Mouse (Mus musculus) midbrain, embryonic 16.5 days (tissue): ENCODE measurements around the gene Ksr1. TPM values are rescaled to one million over a fixed set of nuclear protein-coding genes. Genes with fewer than 3 reads are reported as not detected.

Source experiments
- ATAC-seq: fragments of 200-750 bp; cut with Nextera tagmentation; 2 replicates; pipeline ENCODE4 v1.8.0; 2017; ENCODE audit warnings: moderate TSS enrichment
- H3K27ac ChIP-seq: fragments of 300-500 bp; sonication (generic); 2 replicates; pipeline ENCODE4 v1.5.1; 2014; ENCODE audit warnings: mild to moderate bottlenecking, low read length, mixed read lengths
- H3K27me3 ChIP-seq: fragments of 300-500 bp; sonication (generic); 2 replicates; pipeline ENCODE4 v1.6.1; 2014; ENCODE audit warnings: low read depth, low read length, mixed read lengths; ENCODE audit not compliant: control insufficient read depth, insufficient read depth
- H3K36me3 ChIP-seq: fragments of 300-500 bp; sonication (generic); 2 replicates; pipeline ENCODE4 v1.6.1; 2014; ENCODE audit warnings: mild to moderate bottlenecking, low read length, moderate library complexity, mixed read lengths; ENCODE audit not compliant: control insufficient read depth, insufficient read depth
- H3K4me1 ChIP-seq: fragments of 300-500 bp; sonication (generic); 2 replicates; pipeline ENCODE4 v1.6.1; 2014; ENCODE audit warnings: mild to moderate bottlenecking, low read length, mixed read lengths; ENCODE audit not compliant: control insufficient read depth, insufficient read depth
- H3K4me2 ChIP-seq: fragments of 300-500 bp; sonication (generic); 2 replicates; pipeline ENCODE4 v1.6.1; 2014; ENCODE audit warnings: mild to moderate bottlenecking, low read length, mixed read lengths
- H3K4me3 ChIP-seq: fragments of 300-500 bp; sonication (generic); 2 replicates; pipeline ENCODE4 v1.5.1; 2014; ENCODE audit warnings: low read depth, mild to moderate bottlenecking, low read length, moderate library complexity, mixed read lengths
- H3K9ac ChIP-seq: fragments of 300-500 bp; sonication (generic); 2 replicates; pipeline ENCODE4 v1.6.1; 2014; ENCODE audit warnings: low read depth, low read length, mixed read lengths
- H3K9me3 ChIP-seq: fragments of 300-500 bp; sonication (generic); replicated peaks from 2 replicates; pipeline ENCODE4 v1.6.1; 2014; ENCODE audit warnings: mild to moderate bottlenecking, low read length, mixed read lengths; ENCODE audit not compliant: control insufficient read depth, poor library complexity, severe bottlenecking
- WGBS: fragments of 180-500 bp; shearing (Covaris S2); extraction: QIAGEN DNeasy Blood & Tissue Kit; methylation state at CpG from one replicate; pipeline ENCODE4 v1.1.7; 2014; 5-methylcytosine and 5-hydroxymethylcytosine counted together
- polyA plus RNA-seq: library from polyadenylated mRNA; unstranded; fragments of >200 nt; fragmentation: Nextera tagmentation; extraction: Ambion mirVana; gene quantifications from 2 replicates; pipeline ENCODE4 v1.2.1, GENCODE M21; 2015

Gene Ksr1
- polyA plus RNA-seq, 1 experiment from 2014 or later, result 4.5 TPM

GRCm38 (mm10) chr11:79074611-79075010 lies 71.6 kb downstream of the Ksr1 start:
- H3K4me1 ChIP-seq, result peaks cover 7% of the 10 kb centered on the region
- no peak for ATAC-seq
- no peaks in the 10 kb centered on the region for H3K27me3 ChIP-seq
- H3K27ac ChIP-seq, result no peak overlapping the region
- H3K9ac ChIP-seq, result no peak overlapping the region
- no peaks in the 10 kb centered on the region for H3K36me3 ChIP-seq
- WGBS, result 91% methylated on average over 3 of the region's 3 CpGs
- no peak overlapping the region for H3K4me3 ChIP-seq
- H3K9me3 ChIP-seq, result no peaks in the 10 kb centered on the region
- no peak overlapping the region for H3K4me2 ChIP-seq

GRCm38 (mm10) chr11:79073583-79073982 lies 72.6 kb downstream of the Ksr1 start:
- no peak for ATAC-seq
- Histone ChIP-seq H3K4me3 (no peak overlapping the region), H3K36me3 (no peaks in the 10 kb centered on the region), H3K4me1 (peaks cover 12% of the 10 kb centered on the region), H3K9me3 (no peaks in the 10 kb centered on the region), H3K27me3 (no peaks in the 10 kb centered on the region), H3K27ac (no peak overlapping the region), H3K4me2 (no peak overlapping the region), H3K9ac (no peak overlapping the region)
- WGBS, result 80% methylated on average over 4 of the region's 4 CpGs

GRCm38 (mm10) chr11:79072108-79072507 lies 74.1 kb downstream of the Ksr1 start:
- Histone ChIP-seq H3K4me2 (no peak overlapping the region), H3K9ac (no peak overlapping the region), H3K4me3 (no peak overlapping the region), H3K4me1 (peaks cover 12% of the 10 kb centered on the region), H3K27me3 (no peaks in the 10 kb centered on the region), H3K36me3 (no peaks in the 10 kb centered on the region), H3K27ac (no peak overlapping the region), H3K9me3 (no peaks in the 10 kb centered on the region)
- no peak for ATAC-seq
- 94% methylated on average over 8 of the region's 8 CpGs for WGBS

GRCm38 (mm10) chr11:79071082-79071972 lies 74.9 kb downstream of the Ksr1 start:
- no peak for ATAC-seq
- no peak overlapping the region for H3K27ac ChIP-seq
- H3K4me3 ChIP-seq, result no peak overlapping the region
- peaks cover 12% of the 10 kb centered on the region for H3K4me1 ChIP-seq
- no peaks in the 10 kb centered on the region for H3K36me3 ChIP-seq
- H3K9ac ChIP-seq, result no peak overlapping the region
- no peak overlapping the region for H3K4me2 ChIP-seq
- WGBS, result 82% methylated on average over 7 of the region's 7 CpGs
- H3K9me3 ChIP-seq, result no peaks in the 10 kb centered on the region
- no peaks in the 10 kb centered on the region for H3K27me3 ChIP-seq

- no peak overlapping the region for H3K4me2 ChIP-seq
- peak overlapping the region; percentile 45 for H3K9ac ChIP-seq
- no peaks in the 10 kb centered on the region for H3K27me3 ChIP-seq
- H3K9me3 ChIP-seq, result no peaks in the 10 kb centered on the region
- peak overlapping the region; percentile 78 for H3K27ac ChIP-seq
- no peak overlapping the region for H3K4me3 ChIP-seq
- peaks cover 12% of the 10 kb centered on the region for H3K4me1 ChIP-seq
- 25% methylated on average over 9 of the region's 10 CpGs for WGBS
- H3K36me3 ChIP-seq, result no peaks in the 10 kb centered on the region
- ATAC-seq, result peak; percentile 55
These were observed 76.6 kb downstream of the Ksr1 start for GRCm38 (mm10) chr11:79069453-79070153.

- WGBS, result 96% methylated on average over 4 of the region's 4 CpGs
- no peak overlapping the region for H3K9ac ChIP-seq
- H3K9me3 ChIP-seq, result no peaks in the 10 kb centered on the region
- ATAC-seq, result no peak
- H3K27me3 ChIP-seq, result no peaks in the 10 kb centered on the region
- H3K36me3 ChIP-seq, result no peaks in the 10 kb centered on the region
- H3K27ac ChIP-seq, result no peak overlapping the region
- H3K4me1 ChIP-seq, result peaks cover 12% of the 10 kb centered on the region
- no peak overlapping the region for H3K4me3 ChIP-seq
- no peak overlapping the region for H3K4me2 ChIP-seq
These were observed 79.0 kb downstream of the Ksr1 start for GRCm38 (mm10) chr11:79067172-79067571.

GRCm38 (mm10) chr11:79066191-79066530 lies 80.0 kb downstream of the Ksr1 start:
- no peak overlapping the region for H3K4me3 ChIP-seq
- no peaks in the 10 kb centered on the region for H3K36me3 ChIP-seq
- peaks cover 12% of the 10 kb centered on the region for H3K4me1 ChIP-seq
- no peaks in the 10 kb centered on the region for H3K27me3 ChIP-seq
- H3K27ac ChIP-seq, result no peak overlapping the region
- WGBS, result 93% methylated on average over 2 of the region's 2 CpGs
- H3K4me2 ChIP-seq, result no peak overlapping the region
- H3K9ac ChIP-seq, result no peak overlapping the region
- H3K9me3 ChIP-seq, result no peaks in the 10 kb centered on the region
- ATAC-seq, result no peak

GRCm38 (mm10) chr11:79065463-79066190 lies 80.6 kb downstream of the Ksr1 start:
- Histone ChIP-seq H3K27me3 (no peaks in the 10 kb centered on the region), H3K4me2 (no peak overlapping the region), H3K27ac (no peak overlapping the region), H3K36me3 (no peaks in the 10 kb centered on the region), H3K4me1 (peaks cover 12% of the 10 kb centered on the region), H3K4me3 (no peak overlapping the region), H3K9ac (no peak overlapping the region), H3K9me3 (no peaks in the 10 kb centered on the region)
- WGBS, result 66% methylated on average over 11 of the region's 11 CpGs
- no peak for ATAC-seq
